Mouse (Mus musculus) liver, adult 2 months (tissue): Measurements from ENCODE around the gene Syt3. TPM values are rescaled to one million over a fixed set of nuclear protein-coding genes. Genes with fewer than 3 reads are reported as not detected.

Experiments used
- DNase-seq: peaks from one replicate; pipeline ENCODE4 v3.0.0-alpha.2; 2011; ENCODE audit warnings: low read depth, low spot score; ENCODE audit errors: extremely low read depth
- H3K27ac ChIP-seq: fragments of 200-500 bp; replicated peaks from 2 replicates; pipeline ENCODE4 v1.5.1; 2012; ENCODE audit warnings: low read depth, mild to moderate bottlenecking, control low read depth, inconsistent platforms, low read length; ENCODE audit not compliant: insufficient read depth
- H3K27me3 ChIP-seq: fragments of 200-500 bp; 2 replicates; pipeline ENCODE4 v1.6.1; 2012; ENCODE audit warnings: mild to moderate bottlenecking, moderate library complexity, low read length, inconsistent platforms; ENCODE audit not compliant: control insufficient read depth, insufficient read depth
- H3K36me3 ChIP-seq: fragments of 200-500 bp; 2 replicates; pipeline ENCODE4 v1.6.1; 2012; ENCODE audit warnings: low read length, inconsistent platforms; ENCODE audit not compliant: control insufficient read depth, insufficient read depth
- H3K4me1 ChIP-seq: fragments of 200-500 bp; 2 replicates; pipeline ENCODE4 v1.6.1; 2011; ENCODE audit warnings: low read length; ENCODE audit not compliant: control insufficient read depth, insufficient read depth
- H3K4me3 ChIP-seq: fragments of 200-500 bp; 2 replicates; pipeline ENCODE4 v1.5.1; 2011; ENCODE audit warnings: low read depth, mild to moderate bottlenecking, control low read depth, low read length, moderate library complexity; ENCODE audit not compliant: insufficient read depth
- H3K79me2 ChIP-seq: fragments of 200-500 bp; 2 replicates; pipeline ENCODE4 v1.6.1; 2012; ENCODE audit warnings: inconsistent platforms, mild to moderate bottlenecking, low read length, moderate library complexity; ENCODE audit not compliant: control insufficient read depth, insufficient read depth
- H3K9ac ChIP-seq: fragments of 200-500 bp; 2 replicates; pipeline ENCODE4 v1.6.1; 2012; ENCODE audit warnings: low read depth, mild to moderate bottlenecking, control low read depth, inconsistent platforms, low read length
- CTCF ChIP-seq: fragments of 200-500 bp; IDR thresholded peaks from 2 replicates; pipeline ENCODE4 v1.5.1; 2011; ENCODE audit warnings: low read depth, low read length, control low read depth
- POLR2A ChIP-seq: fragments of 200-500 bp; IDR thresholded peaks from 2 replicates; pipeline ENCODE4 v1.6.1; 2011; ENCODE audit warnings: low read length, control low read depth; ENCODE audit not compliant: insufficient read depth; ENCODE audit errors: extremely low read depth
- WGBS: fragments of 180-500 bp; shearing (Covaris S2); methylation state at CpG from one replicate; pipeline ENCODE4 v1.1.7; 2018; 5-methylcytosine and 5-hydroxymethylcytosine counted together
- polyA plus RNA-seq: library from polyadenylated mRNA; depleted of rRNA; stranded (reverse); fragments of >200 nt; gene quantifications from 2 replicates; pipeline ENCODE4 v1.2.3, GENCODE M21; 2012; rRNA removed
- total RNA-seq: library from RNA; depleted of rRNA; stranded (reverse); fragments of >200 nt; gene quantifications from 2 replicates; pipeline ENCODE4 v1.2.3, GENCODE M21; 2014; rRNA removed

Gene Syt3
- total and polyA plus RNA-seq, 2 experiments, result 1.4 to 4.9 TPM

- peaks cover 20% of the 10 kb centered on the region for H3K27me3 ChIP-seq
- no peak overlapping the region for H3K27ac ChIP-seq
- TF ChIP-seq CTCF (no peak), POLR2A (no peak)
- no peak overlapping the region for H3K9ac ChIP-seq
- H3K36me3 ChIP-seq, result no peaks in the 10 kb centered on the region
- no peak overlapping the region for H3K4me3 ChIP-seq
- WGBS, result 9% methylated on average over 20 of the region's 20 CpGs
- no peak for DNase-seq
- no peaks in the 10 kb centered on the region for H3K79me2 ChIP-seq
- H3K4me1 ChIP-seq, result no peaks in the 10 kb centered on the region
These were observed 59.6 kb downstream of the Syt3 start for GRCm38 (mm10) chr7:44443268-44444173.

- H3K79me2 ChIP-seq, result no peaks in the 10 kb centered on the region
- H3K27me3 ChIP-seq, result peaks cover 20% of the 10 kb centered on the region
- H3K36me3 ChIP-seq, result no peaks in the 10 kb centered on the region
- no peaks in the 10 kb centered on the region for H3K4me1 ChIP-seq
- H3K4me3 ChIP-seq, result no peak overlapping the region
- H3K27ac ChIP-seq, result no peak overlapping the region
- 7% methylated on average over 29 of the region's 29 CpGs for WGBS
- DNase-seq, result no peak
- TF ChIP-seq POLR2A, result no peak
- no peak for TF ChIP-seq CTCF
- no peak overlapping the region for H3K9ac ChIP-seq
These were observed 61.1 kb downstream of the Syt3 start for GRCm38 (mm10) chr7:44444886-44445527.

GRCm38 (mm10) chr7:44445528-44445923 is 61.6 kb downstream of the Syt3 start:
- TF ChIP-seq CTCF (no peak), POLR2A (no peak)
- Histone ChIP-seq H3K36me3 (no peaks in the 10 kb centered on the region), H3K27ac (no peak overlapping the region), H3K79me2 (no peaks in the 10 kb centered on the region), H3K4me3 (no peak overlapping the region), H3K4me1 (no peaks in the 10 kb centered on the region), H3K27me3 (peaks cover 16% of the 10 kb centered on the region), H3K9ac (no peak overlapping the region)
- WGBS, result 9% methylated on average over 7 of the region's 7 CpGs
- DNase-seq, result no peak

- Histone ChIP-seq H3K27me3 (peaks cover 15% of the 10 kb centered on the region), H3K36me3 (no peaks in the 10 kb centered on the region), H3K79me2 (no peaks in the 10 kb centered on the region), H3K4me3 (no peak overlapping the region), H3K27ac (no peak overlapping the region), H3K4me1 (no peaks in the 10 kb centered on the region), H3K9ac (no peak overlapping the region)
- TF ChIP-seq CTCF (peak; percentile 31), POLR2A (no peak)
- no peak for DNase-seq
- WGBS, result 42% methylated on average over 12 of the region's 12 CpGs
These were observed 62.4 kb downstream of the Syt3 start for GRCm38 (mm10) chr7:44446070-44446855.

Other genes starting within 250 kb of the Syt3 start
- not detected in 2 replicates for gene Klk1b16, start 247.3 kb upstream of the Syt3 start, total RNA-seq
- not detected in 2 replicates for gene Klk1b16, start 247.3 kb upstream of the Syt3 start, polyA plus RNA-seq
- not detected in 2 replicates for gene Klk1b24, start 195.9 kb upstream of the Syt3 start, total RNA-seq
- gene Klk1b24, start 195.9 kb upstream of the Syt3 start, polyA plus RNA-seq, result not detected in 2 replicates
- gene Klk1b3, start 185.9 kb upstream of the Syt3 start, total RNA-seq, result not detected in 2 replicates
- not detected in 2 replicates for gene Klk1b3, start 185.9 kb upstream of the Syt3 start, polyA plus RNA-seq
- gene Klk1b4, start 176.7 kb upstream of the Syt3 start, total RNA-seq, result 2.0 and 2.6 TPM in 2 replicates
- gene Klk1b4, start 176.7 kb upstream of the Syt3 start, polyA plus RNA-seq, result 4.5 and 7.4 TPM in 2 replicates
- gene Klk1b5, start 168.2 kb upstream of the Syt3 start, total RNA-seq, result 0.28 TPM in 1 of 2 replicates, not detected in the other
- gene Klk1b5, start 168.2 kb upstream of the Syt3 start, polyA plus RNA-seq, result not detected in 2 replicates
- gene Klk1, start 158.7 kb upstream of the Syt3 start, total RNA-seq, result 2.2 and 11.1 TPM in 2 replicates
- gene Klk1, start 158.7 kb upstream of the Syt3 start, polyA plus RNA-seq, result 0.57 and 1.9 TPM in 2 replicates
- not detected in 2 replicates for gene Gm36864, start 147.9 kb upstream of the Syt3 start, total RNA-seq
- gene Gm36864, start 147.9 kb upstream of the Syt3 start, polyA plus RNA-seq, result not detected in 2 replicates
- 0.18 and 0.20 TPM in 2 replicates for gene 1700028J19Rik, start 137.4 kb upstream of the Syt3 start, total RNA-seq
- 0.77 and 1.4 TPM in 2 replicates for gene 1700028J19Rik, start 137.4 kb upstream of the Syt3 start, polyA plus RNA-seq
- 6.1 and 7.2 TPM in 2 replicates for gene 2410002F23Rik, start 137.4 kb upstream of the Syt3 start, total RNA-seq
- 14.3 and 30.1 TPM in 2 replicates for gene 2410002F23Rik, start 137.4 kb upstream of the Syt3 start, polyA plus RNA-seq
- not detected in 2 replicates for gene Acp4, start 126.7 kb upstream of the Syt3 start, total RNA-seq
- not detected in 2 replicates for gene Acp4, start 126.7 kb upstream of the Syt3 start, polyA plus RNA-seq
- gene Gm15517, start 122.7 kb upstream of the Syt3 start, total RNA-seq, result not detected in 2 replicates
- gene Gm15517, start 122.7 kb upstream of the Syt3 start, polyA plus RNA-seq, result not detected in 2 replicates
- gene Clec11a, start 77.2 kb upstream of the Syt3 start, total RNA-seq, result 1.3 and 1.9 TPM in 2 replicates
- gene Clec11a, start 77.2 kb upstream of the Syt3 start, polyA plus RNA-seq, result 2.0 and 2.4 TPM in 2 replicates
- gene Shank1, start 73.8 kb upstream of the Syt3 start, total RNA-seq, result under 0.01 TPM in 1 of 2 replicates, not detected in the other
- 0.04 and 0.06 TPM in 2 replicates for gene Shank1, start 73.8 kb upstream of the Syt3 start, polyA plus RNA-seq
- not detected in 2 replicates for gene 1700008O03Rik, start 1.7 kb downstream of the Syt3 start, total RNA-seq
- gene 1700008O03Rik, start 1.7 kb downstream of the Syt3 start, polyA plus RNA-seq, result 0.22 and 0.27 TPM in 2 replicates
- 0.07 TPM in 1 of 2 replicates, not detected in the other for gene Lrrc4b, start 44.9 kb downstream of the Syt3 start, total RNA-seq
- gene Lrrc4b, start 44.9 kb downstream of the Syt3 start, polyA plus RNA-seq, result not detected in 2 replicates
- 146 and 158 TPM in 2 replicates for gene Aspdh, start 81.3 kb downstream of the Syt3 start, total RNA-seq
- 537 and 608 TPM in 2 replicates for gene Aspdh, start 81.3 kb downstream of the Syt3 start, polyA plus RNA-seq
- gene Josd2, start 83.9 kb downstream of the Syt3 start, total RNA-seq, result 25.5 and 27.1 TPM in 2 replicates
- gene Josd2, start 83.9 kb downstream of the Syt3 start, polyA plus RNA-seq, result 99.7 and 206 TPM in 2 replicates
- gene Emc10, start 112.4 kb downstream of the Syt3 start, total RNA-seq, result 29.7 and 40.5 TPM in 2 replicates
- gene Emc10, start 112.4 kb downstream of the Syt3 start, polyA plus RNA-seq, result 227 and 287 TPM in 2 replicates
- 1.7 and 1.8 TPM in 2 replicates for gene Fam71e1, start 112.5 kb downstream of the Syt3 start, total RNA-seq
- 4.1 and 4.7 TPM in 2 replicates for gene Fam71e1, start 112.5 kb downstream of the Syt3 start, polyA plus RNA-seq
- gene Mybpc2, start 140.6 kb downstream of the Syt3 start, total RNA-seq, result 0.55 TPM in 1 of 2 replicates, not detected in the other
- not detected in 2 replicates for gene Mybpc2, start 140.6 kb downstream of the Syt3 start, polyA plus RNA-seq
- 0.18 and 0.81 TPM in 2 replicates for gene Spib, start 148.0 kb downstream of the Syt3 start, total RNA-seq
- 0.56 and 1.9 TPM in 2 replicates for gene Spib, start 148.0 kb downstream of the Syt3 start, polyA plus RNA-seq
- gene Pold1, start 164.7 kb downstream of the Syt3 start, total RNA-seq, result 2.4 and 4.0 TPM in 2 replicates
- 5.2 and 6.5 TPM in 2 replicates for gene Pold1, start 164.7 kb downstream of the Syt3 start, polyA plus RNA-seq
- gene Nr1h2, start 169.8 kb downstream of the Syt3 start, total RNA-seq, result 21.6 and 30.8 TPM in 2 replicates
- gene Nr1h2, start 169.8 kb downstream of the Syt3 start, polyA plus RNA-seq, result 74.9 and 80.3 TPM in 2 replicates
- 0.65 and 1.6 TPM in 2 replicates for gene Napsa, start 188.3 kb downstream of the Syt3 start, total RNA-seq
- 1.1 and 1.7 TPM in 2 replicates for gene Napsa, start 188.3 kb downstream of the Syt3 start, polyA plus RNA-seq
- gene Kcnc3, start 206.6 kb downstream of the Syt3 start, total RNA-seq, result 0.37 and 1.2 TPM in 2 replicates
- 4.6 and 5.3 TPM in 2 replicates for gene Kcnc3, start 206.6 kb downstream of the Syt3 start, polyA plus RNA-seq